Mouse (Mus musculus): ENCODE data around the gene Tcaf3. TPM values are rescaled to one million over a fixed set of nuclear protein-coding genes. Genes with fewer than 3 reads are reported as not detected.

The Tcaf3 gene
- total RNA-seq (2021) = not detected

- no peak for DNase-seq (ENCODE audit: extremely low spot score in 1 of 2, low spot score in 1 of 2)
Observed at GRCm38 (mm10) chr6:42597592-42597991, at the start of gene Tcaf3. TSS of gene Tcaf3 (minus strand) at chr6:42597692.

GRCm38 (mm10) chr6:42644912-42645549, 47.5 kb upstream of the Tcaf3 start, which contains the start of gene Tcaf2:
TSS of gene Tcaf2 (minus strand) at chr6:42645254.
- peak; percentile 36 to 74 for DNase-seq (ENCODE audit: extremely low spot score in 1 of 2, low spot score in 1 of 2)

- no peak for DNase-seq (ENCODE audit: extremely low spot score in 1 of 2, low spot score in 1 of 2)
Observed at GRCm38 (mm10) chr6:42634393-42634792, 36.9 kb upstream of the Tcaf3 start.

GRCm38 (mm10) chr6:42631395-42631794, 33.9 kb upstream of the Tcaf3 start:
- DNase-seq (ENCODE audit: extremely low spot score in 1 of 2, low spot score in 1 of 2) = no peak

GRCm38 (mm10) chr6:42616904-42617303, 19.4 kb upstream of the Tcaf3 start:
- DNase-seq (ENCODE audit: extremely low spot score in 1 of 2, low spot score in 1 of 2) = no peak

GRCm38 (mm10) chr6:42612218-42612617, 14.7 kb upstream of the Tcaf3 start:
- DNase-seq (ENCODE audit: extremely low spot score in 1 of 2, low spot score in 1 of 2) = no peak

GRCm38 (mm10) chr6:42610954-42611522, 13.5 kb upstream of the Tcaf3 start:
- DNase-seq (ENCODE audit: extremely low spot score in 1 of 2, low spot score in 1 of 2) = no peak

- no peak for DNase-seq (ENCODE audit: extremely low spot score in 1 of 2, low spot score in 1 of 2)
Observed at GRCm38 (mm10) chr6:42593138-42593882, 4.2 kb downstream of the Tcaf3 start.

GRCm38 (mm10) chr6:42586569-42586968, 10.9 kb downstream of the Tcaf3 start:
- no peak for DNase-seq (ENCODE audit: extremely low spot score in 1 of 2, low spot score in 1 of 2)

- peak; percentile 40 to 84 for DNase-seq (ENCODE audit: extremely low spot score in 1 of 2, low spot score in 1 of 2)
Observed at GRCm38 (mm10) chr6:42583488-42583872, 14.0 kb downstream of the Tcaf3 start.

GRCm38 (mm10) chr6:42582741-42583487, 14.6 kb downstream of the Tcaf3 start:
- DNase-seq (ENCODE audit: extremely low spot score in 1 of 2, low spot score in 1 of 2) = no peak

GRCm38 (mm10) chr6:42578678-42579077, 18.8 kb downstream of the Tcaf3 start:
- DNase-seq (ENCODE audit: extremely low spot score in 1 of 2, low spot score in 1 of 2) = no peak

- DNase-seq (ENCODE audit: extremely low spot score in 1 of 2, low spot score in 1 of 2) = no peak
Observed at GRCm38 (mm10) chr6:42577433-42577832, 20.1 kb downstream of the Tcaf3 start.

- no peak for DNase-seq (ENCODE audit: extremely low spot score in 1 of 2, low spot score in 1 of 2)
Observed at GRCm38 (mm10) chr6:42568205-42568604, 29.3 kb downstream of the Tcaf3 start.

GRCm38 (mm10) chr6:42566076-42566598, 31.4 kb downstream of the Tcaf3 start:
- DNase-seq (ENCODE audit: extremely low spot score in 1 of 2, low spot score in 1 of 2) = no peak

GRCm38 (mm10) chr6:42562280-42562679, 35.2 kb downstream of the Tcaf3 start:
- DNase-seq (ENCODE audit: extremely low spot score in 1 of 2, low spot score in 1 of 2) = no peak

- DNase-seq (ENCODE audit: extremely low spot score in 1 of 2, low spot score in 1 of 2) = no peak
Observed at GRCm38 (mm10) chr6:42560885-42561284, 36.6 kb downstream of the Tcaf3 start.

GRCm38 (mm10) chr6:42558641-42559040, 38.9 kb downstream of the Tcaf3 start:
- DNase-seq (ENCODE audit: extremely low spot score in 1 of 2, low spot score in 1 of 2) = no peak

- no peak for DNase-seq (ENCODE audit: extremely low spot score in 1 of 2, low spot score in 1 of 2)
Observed at GRCm38 (mm10) chr6:42547461-42547860, 50.0 kb downstream of the Tcaf3 start, which contains the start of gene Olfr455. TSS of gene Olfr455 (minus strand) at chr6:42547587.

GRCm38 (mm10) chr6:42546180-42546579, 51.3 kb downstream of the Tcaf3 start:
- no peak for DNase-seq (ENCODE audit: extremely low spot score in 1 of 2, low spot score in 1 of 2)
